Mouse (Mus musculus) liver, embryonic 14.5 days (tissue): ENCODE results near the gene Rabepk.

Experiments
- CTCF ChIP-seq: IDR thresholded peaks from 2 replicates; pipeline ENCODE4 v1.5.1; 2016; ENCODE audit warnings: antibody characterized with exemption, low read depth, control low read depth
- EP300 ChIP-seq: IDR thresholded peaks from 2 replicates; pipeline ENCODE4 v1.6.1; 2016; ENCODE audit warnings: antibody characterized with exemption, low read depth

- TF ChIP-seq CTCF = no peak
- peak; percentile 76 for TF ChIP-seq EP300
Measured at GRCm38 (mm10) chr2:34804815-34805214, 5.1 kb upstream of the Rabepk start.
